Comparison of ENCODE assay signal across 9 mouse cellular contexts in genomic region chr4:136621336-136621735, GRCm38 (mm10). TPM values are rescaled to one million over a fixed set of nuclear protein-coding genes. Genes with fewer than 3 reads are reported as not detected.
A peak's percentile ranks its signal among the peaks of the same experiment; 100 is the strongest.
DNase-seq lines count a peak whose midpoint lies in the region; ATAC-seq and TF ChIP-seq lines count a peak whose summit lies in the region.
"Had no signal": no experiment of that assay in that cellular context is flagged by ENCODE, and none has a peak within 500 bp of the region (broad histone marks: within the 10 kb centered on the region; RNA-seq: fewer than 3 reads in every experiment).

No protein-coding gene starts in this region.

- peak; percentile 47 for ATAC-seq in CD4-positive, CD25-positive, alpha-beta regulatory T cell, adult 4 months

- no peaks in the 10 kb centered on the region for H3K9me3 ChIP-seq in MEL (replicated peaks; ENCODE audit: insufficient read depth, low read length)
- H3K9me3 ChIP-seq: neural tube, embryonic 13.5 days had no signal

- H3K4me1 ChIP-seq in MEL (ENCODE audit: control insufficient read depth in 1 of 2, insufficient read depth in 2 of 2, low read length in 2 of 2) = no peaks in the 10 kb centered on the region

- peak; percentile 83 for TF ChIP-seq RAD21 in MEL (IDR thresholded peaks at IDR 0.05; ENCODE audit: low read depth, low read length)

- intact Hi-C loops in left cerebral cortex, postnatal 25 days (cut with DNase I) = loop anchor here (1.0 to 5.0 kb wide), 4 partner anchors 95 to 364 kb away; no protein-coding TSS in a partner anchor

- H3K36me3 ChIP-seq in MEL (ENCODE audit: control insufficient read depth in 1 of 2, insufficient read depth in 2 of 2, low read length in 2 of 2) = no peaks in the 10 kb centered on the region
- no peaks in the 10 kb centered on the region for H3K36me3 ChIP-seq in splenic B cell, adult 2 months (ENCODE audit: control insufficient read depth, insufficient read depth, low read length, poor library complexity, severe bottlenecking)
- H3K36me3 ChIP-seq: neural tube, embryonic 13.5 days had no signal

- peak; percentile 75 for DNase-seq in layer of hippocampus, adult 11-12 months (ENCODE audit: low spot score)
- DNase-seq in layer of hippocampus, adult 9-10 months (ENCODE audit: low spot score) = no peak
- peak; percentile 69 for DNase-seq in MEL (ENCODE audit: low read depth, low spot score)
- peak; percentile 87 for DNase-seq in embryo, embryonic 10 days (ENCODE audit: low spot score)
- DNase-seq in left cerebral cortex, postnatal 25 days (ENCODE audit: low spot score in 2 of 2) = peak; percentile 69 to 72
- DNase-seq in splenic B cell, adult 2 months (ENCODE audit: low read depth, low spot score) = peak; percentile 77

- TF ChIP-seq EP300 in MEL (IDR thresholded peaks at IDR 0.05; ENCODE audit: low read depth in 1 of 2, low read length in 2 of 2) = no peak

- TF ChIP-seq CTCF in MEL (IDR thresholded peaks at IDR 0.05 in 2 of 3, conservative IDR thresholded peaks at IDR 0.05 in 1 of 3; ENCODE audit: control insufficient read depth in 1 of 3, insufficient read depth in 1 of 3, low read depth in 2 of 3, low read length in 3 of 3, poor library complexity in 1 of 3, severe bottlenecking in 1 of 3) = peak; percentile 43 to 80 (median 57)

- H3K27ac ChIP-seq in MEL (ENCODE audit: control insufficient read depth, low read depth, low read length) = no peak overlapping the region
- H3K27ac ChIP-seq: neural tube, embryonic 13.5 days had no signal

- H3K9ac ChIP-seq in MEL (ENCODE audit: control insufficient read depth, low read depth, low read length, poor library complexity, severe bottlenecking) = no peak overlapping the region
- H3K9ac ChIP-seq: neural tube, embryonic 13.5 days had no signal

- no peaks in the 10 kb centered on the region; a peak in 2 of 4 replicates for H3K27me3 ChIP-seq in MEL (ENCODE audit: control insufficient read depth in 1 of 2, insufficient read depth in 2 of 2, low read length in 2 of 2)
- no peaks in the 10 kb centered on the region for H3K27me3 ChIP-seq in splenic B cell, adult 2 months (ENCODE audit: control insufficient read depth, insufficient read depth, low read length, poor library complexity, severe bottlenecking)

- no peak overlapping the region for H3K4me3 ChIP-seq in MEL (ENCODE audit: control insufficient read depth in 1 of 2, insufficient read depth in 1 of 2, low read depth in 2 of 2, low read length in 2 of 2)
- H3K4me3 ChIP-seq: neural tube, embryonic 13.5 days had no signal

- no peaks in the 10 kb centered on the region for H3K79me2 ChIP-seq in MEL (ENCODE audit: control insufficient read depth, insufficient read depth, low read length, poor library complexity)

- no peak for TF ChIP-seq POLR2A in MEL (IDR thresholded peaks at IDR 0.05; ENCODE audit: control insufficient read depth in 1 of 2, insufficient read depth in 1 of 2, low read depth in 1 of 2, low read length in 2 of 2, poor library complexity in 1 of 2)

TF ChIP-seq in MEL, 35 proteins besides CTCF, POLR2A, EP300 and RAD21:
- TF ChIP-seq SMC3 (IDR thresholded peaks at IDR 0.05; ENCODE audit: low read depth, low read length) (peak; percentile 85), MEF2A (IDR thresholded peaks at IDR 0.05; ENCODE audit: extremely low read depth, insufficient replicate concordance, low read depth, low read length, poor library complexity, severe bottlenecking) (no peak), ZC3H11A (IDR thresholded peaks at IDR 0.05; ENCODE audit: low read depth, low read length) (peak; percentile 86)

RNA-seq across cellular contexts. Expression of gene Lactbl1, which starts 1.1 kb away (rescaled TPM):
- under 1 TPM in 1 of 2 experiments, not detected in 1; 0.17 TPM for polyA plus RNA-seq in CD4-positive, CD25-positive, alpha-beta regulatory T cell, adult 4 months (2017; shearing (Covaris generic))
- total RNA-seq in MEL (2012; rRNA removed) = not detected in 2 replicates
- polyA plus RNA-seq in MEL (2012; ENCODE audit: insufficient read depth in 1 of 2, insufficient read length in 2 of 2, low read depth in 1 of 2, low replicate concordance in 2 of 2, missing spikeins in 1 of 2) = not detected
- not detected for total RNA-seq in left cerebral cortex, postnatal 25 days (2021)
- polyA plus RNA-seq: neural tube, embryonic 13.5 days had no signal

RNA-seq across cellular contexts. Expression of gene Tex46, which starts 11.1 kb away (rescaled TPM):
- not detected for polyA plus RNA-seq in CD4-positive, CD25-positive, alpha-beta regulatory T cell, adult 4 months (2017; shearing (Covaris generic))
- not detected in 2 replicates for total RNA-seq in MEL (2012; rRNA removed)
- polyA plus RNA-seq in MEL (2012; ENCODE audit: insufficient read depth in 1 of 2, insufficient read length in 2 of 2, low read depth in 1 of 2, low replicate concordance in 2 of 2, missing spikeins in 1 of 2) = not detected
- not detected for total RNA-seq in left cerebral cortex, postnatal 25 days (2021)
- polyA plus RNA-seq: heart, embryonic 16.5 days; neural tube, embryonic 13.5 days had no signal

RNA-seq across cellular contexts. Expression of gene Kdm1a, which starts 18.8 kb away (rescaled TPM):
- polyA plus RNA-seq in CD4-positive, CD25-positive, alpha-beta regulatory T cell, adult 4 months (2017; shearing (Covaris generic)) = 10 to 100 TPM; 21.0 to 25.9 TPM
- total RNA-seq in MEL (2012; rRNA removed) = 60.7 and 66.5 TPM in 2 replicates
- 10 to 100 TPM in 1 of 2 experiments, not detected in 1; 90.1 TPM for polyA plus RNA-seq in MEL (2012; ENCODE audit: insufficient read depth in 1 of 2, insufficient read length in 2 of 2, low read depth in 1 of 2, low replicate concordance in 2 of 2, missing spikeins in 1 of 2)
- total RNA-seq in left cerebral cortex, postnatal 25 days (2021) = 10 to 100 TPM; 93.2 to 97.2 TPM
